Mouse (Mus musculus) lung, embryonic 14.5 days (tissue): ENCODE results near the gene Gja10. TPM values are rescaled to one million over a fixed set of nuclear protein-coding genes. Genes with fewer than 3 reads are reported as not detected.

Source experiments
- ATAC-seq: fragments of 200-750 bp; cut with Nextera tagmentation; 2 replicates; pipeline ENCODE4 v1.8.0; 2017; ENCODE audit warnings: mild to moderate bottlenecking, moderate TSS enrichment, moderate library complexity; ENCODE audit not compliant: insufficient read depth
- DNase-seq: peaks from one replicate; pipeline ENCODE4 v3.0.0-alpha.2; 2015
- H3K27ac ChIP-seq: fragments of 300-500 bp; sonication (generic); 2 replicates; pipeline ENCODE4 v1.5.1; 2014; ENCODE audit warnings: low read depth, mild to moderate bottlenecking, moderate library complexity
- H3K27me3 ChIP-seq: fragments of 300-500 bp; sonication (generic); 2 replicates; pipeline ENCODE4 v1.6.1; 2014; ENCODE audit warnings: low read length, control low read depth; ENCODE audit not compliant: insufficient read depth
- H3K36me3 ChIP-seq: fragments of 300-500 bp; sonication (generic); 2 replicates; pipeline ENCODE4 v1.6.1; 2014; ENCODE audit warnings: control low read depth; ENCODE audit not compliant: insufficient read depth
- H3K4me1 ChIP-seq: fragments of 300-500 bp; sonication (generic); 2 replicates; pipeline ENCODE4 v1.6.1; 2014; ENCODE audit warnings: antibody characterized with exemption, control low read depth; ENCODE audit not compliant: insufficient read depth
- H3K4me2 ChIP-seq: fragments of 300-500 bp; sonication (generic); 2 replicates; pipeline ENCODE4 v1.6.1; 2014; ENCODE audit warnings: mild to moderate bottlenecking
- H3K4me3 ChIP-seq: fragments of 300-500 bp; sonication (generic); 2 replicates; pipeline ENCODE4 v1.5.1; 2014; ENCODE audit warnings: low read depth, low read length
- H3K9ac ChIP-seq: fragments of 300-500 bp; sonication (generic); 2 replicates; pipeline ENCODE4 v1.6.1; 2014
- H3K9me3 ChIP-seq: fragments of 300-500 bp; sonication (generic); 2 replicates; pipeline ENCODE4 v1.6.1; 2016; ENCODE audit warnings: low read depth, low read length, control low read depth
- CTCF ChIP-seq: IDR thresholded peaks from 2 replicates; pipeline ENCODE4 v1.5.1; 2016; ENCODE audit warnings: antibody characterized with exemption, low read depth
- WGBS: fragments of 180-500 bp; shearing (Covaris S2); extraction: QIAGEN DNeasy Blood & Tissue Kit; methylation state at CpG from one replicate; pipeline ENCODE4 v1.1.7; 2014; 5-methylcytosine and 5-hydroxymethylcytosine counted together
- polyA plus RNA-seq: library from polyadenylated mRNA; unstranded; fragments of >200 nt; fragmentation: Nextera tagmentation; extraction: Ambion mirVana; gene quantifications from 2 replicates; pipeline ENCODE4 v1.2.1, GENCODE M21; 2014

Gene Gja10
- polyA plus RNA-seq, 1 experiment from 2014 or later = not detected

GRCm38 (mm10) chr4:32570939-32571317, 31.6 kb downstream of the Gja10 start:
- no peak overlapping the region; the same call in 1 of the 2 replicates for H3K9ac ChIP-seq
- no peak overlapping the region for H3K27ac ChIP-seq
- H3K9me3 ChIP-seq = no peaks in the 10 kb centered on the region
- H3K4me2 ChIP-seq = no peak overlapping the region
- no peak overlapping the region for H3K4me3 ChIP-seq
- WGBS = 47% methylated on average over 8 of the region's 8 CpGs
- no peaks in the 10 kb centered on the region for H3K4me1 ChIP-seq
- TF ChIP-seq CTCF = no peak
- DNase-seq (no peak), ATAC-seq (no peak)
- 0 out of 2 replicates have a peak, but pooled peaks cover 5% of the 10 kb centered on the region for H3K36me3 ChIP-seq
- H3K27me3 ChIP-seq = no peaks in the 10 kb centered on the region

- DNase-seq (peak; percentile 62), ATAC-seq (peak; percentile 40; the same call in 1 of the 2 replicates)
- Histone ChIP-seq H3K27me3 (no peaks in the 10 kb centered on the region), H3K9me3 (no peaks in the 10 kb centered on the region), H3K36me3 (0 out of 2 replicates have a peak, but pooled peaks cover 2% of the 10 kb centered on the region), H3K27ac (no peak overlapping the region), H3K4me3 (no peak overlapping the region), H3K4me1 (no peaks in the 10 kb centered on the region), H3K9ac (no peak overlapping the region; the same call in 1 of the 2 replicates), H3K4me2 (no peak overlapping the region)
- 50% methylated on average over 17 of the region's 17 CpGs for WGBS
- TF ChIP-seq CTCF = peak; percentile 55
Measured at GRCm38 (mm10) chr4:32569995-32570938, 32.3 kb downstream of the Gja10 start.

- ATAC-seq (no peak), DNase-seq (no peak)
- no peak overlapping the region for H3K4me2 ChIP-seq
- no peaks in the 10 kb centered on the region for H3K27me3 ChIP-seq
- H3K9ac ChIP-seq = no peak overlapping the region
- H3K9me3 ChIP-seq = no peaks in the 10 kb centered on the region
- H3K4me1 ChIP-seq = no peaks in the 10 kb centered on the region
- no peak for TF ChIP-seq CTCF
- H3K27ac ChIP-seq = no peak overlapping the region
- H3K36me3 ChIP-seq = no peaks in the 10 kb centered on the region
- no peak overlapping the region for H3K4me3 ChIP-seq
- WGBS = 86% methylated on average over 4 of the region's 4 CpGs
Measured at GRCm38 (mm10) chr4:32569054-32569453, 33.5 kb downstream of the Gja10 start.

- ATAC-seq = no peak
- H3K9ac ChIP-seq = no peak overlapping the region
- 82% methylated on average over 8 of the region's 8 CpGs for WGBS
- H3K4me2 ChIP-seq = no peak overlapping the region
- peaks cover 21% of the 10 kb centered on the region for H3K36me3 ChIP-seq
- H3K9me3 ChIP-seq = no peaks in the 10 kb centered on the region
- no peak overlapping the region for H3K27ac ChIP-seq
- TF ChIP-seq CTCF = no peak
- H3K4me3 ChIP-seq = no peak overlapping the region
- no peak for DNase-seq
- H3K4me1 ChIP-seq = 0 out of 2 replicates have a peak, but pooled peaks cover 7% of the 10 kb centered on the region
- H3K27me3 ChIP-seq = no peaks in the 10 kb centered on the region
Measured at GRCm38 (mm10) chr4:32564918-32565317, 37.6 kb downstream of the Gja10 start.

GRCm38 (mm10) chr4:32564416-32564815, 38.1 kb downstream of the Gja10 start:
- Histone ChIP-seq H3K36me3 (peaks cover 21% of the 10 kb centered on the region), H3K9me3 (no peaks in the 10 kb centered on the region), H3K4me1 (0 out of 2 replicates have a peak, but pooled peaks cover 7% of the 10 kb centered on the region), H3K9ac (no peak overlapping the region), H3K27ac (no peak overlapping the region), H3K27me3 (no peaks in the 10 kb centered on the region), H3K4me2 (no peak overlapping the region), H3K4me3 (no peak overlapping the region)
- TF ChIP-seq CTCF = no peak
- ATAC-seq (no peak), DNase-seq (no peak)
- WGBS = 78% methylated on average over 7 of the region's 7 CpGs

GRCm38 (mm10) chr4:32562319-32563115, 40.0 kb downstream of the Gja10 start:
- DNase-seq = no peak
- Histone ChIP-seq H3K9ac (no peak overlapping the region), H3K36me3 (peaks cover 21% of the 10 kb centered on the region), H3K27ac (no peak overlapping the region), H3K9me3 (no peaks in the 10 kb centered on the region), H3K4me1 (0 out of 2 replicates have a peak, but pooled peaks cover 7% of the 10 kb centered on the region), H3K4me2 (no peak overlapping the region), H3K4me3 (no peak overlapping the region), H3K27me3 (no peaks in the 10 kb centered on the region)
- 0 out of 2 replicates have a peak, but pooled peaks have one; percentile 21 for ATAC-seq
- WGBS = 92% methylated on average over 35 of the region's 35 CpGs
- no peak for TF ChIP-seq CTCF
